ENCODE assay signal across 12 mouse cellular contexts in genomic region chr15:77760037-77760436, GRCm38 (mm10).
"Had no signal": no experiment of that assay in that cellular context is flagged by ENCODE, and none has a peak within 500 bp of the region (broad histone marks: within the 10 kb centered on the region; RNA-seq: fewer than 3 reads in every experiment).

No protein-coding gene starts in this region.

- DNase-seq: kidney, adult 8-10 months; kidney, postnatal 10 days; kidney, postnatal 36 days; liver, embryonic 13.5 days; lung, adult 2 months; lung, postnatal 14 days; lung, postnatal 4 days; midbrain, embryonic 14.5 days; right cerebral cortex, adult 18-20 months; thymus, adult 2 months; thymus, postnatal 14 days; thymus, postnatal 4 days had no signal
